Mouse (Mus musculus) forebrain, embryonic 14.5 days (tissue): Measurements from ENCODE around the gene Lsm11. TPM values are rescaled to one million over a fixed set of nuclear protein-coding genes. Genes with fewer than 3 reads are reported as not detected.
A peak's percentile ranks its signal among the peaks of the same experiment; 100 is the strongest.
"Not testable (repeated sequence)": the region's sequence is repeated elsewhere in the genome, so short reads cannot be mapped to it uniquely, and the experiment has no call there.

Experiments
- ATAC-seq: fragments of 200-750 bp; cut with Nextera tagmentation; 2 replicates; pipeline ENCODE4 v1.8.0; 2017; ENCODE audit warnings: mild to moderate bottlenecking, moderate library complexity
- DNase-seq: peaks from one replicate; pipeline ENCODE4 v3.0.0-alpha.2; 2015; ENCODE audit warnings: low spot score
- H3K27ac ChIP-seq: fragments of 300-500 bp; sonication (generic); 2 replicates; pipeline ENCODE4 v1.5.1; 2014; ENCODE audit warnings: low read depth, mild to moderate bottlenecking, control low read depth, low read length, moderate library complexity
- H3K27me3 ChIP-seq: fragments of 300-500 bp; sonication (generic); replicated peaks from 2 replicates; pipeline ENCODE4 v1.6.1; 2014; ENCODE audit warnings: low read length, control low read depth, mixed read lengths; ENCODE audit not compliant: control insufficient read depth, insufficient read depth
- H3K36me3 ChIP-seq: fragments of 300-500 bp; sonication (generic); 2 replicates; pipeline ENCODE4 v1.6.1; 2014; ENCODE audit warnings: low read length, control low read depth; ENCODE audit not compliant: control insufficient read depth, insufficient read depth
- H3K4me1 ChIP-seq: fragments of 300-500 bp; sonication (generic); 2 replicates; pipeline ENCODE4 v1.6.1; 2014; ENCODE audit warnings: antibody characterized with exemption, low read length, control low read depth; ENCODE audit not compliant: control insufficient read depth, insufficient read depth
- H3K4me2 ChIP-seq: fragments of 300-500 bp; sonication (generic); 2 replicates; pipeline ENCODE4 v1.6.1; 2014; ENCODE audit warnings: mild to moderate bottlenecking, control low read depth, low read length
- H3K4me3 ChIP-seq: fragments of 300-500 bp; sonication (generic); 2 replicates; pipeline ENCODE4 v1.5.1; 2014; ENCODE audit warnings: low read depth, low read length, control low read depth
- H3K9ac ChIP-seq: fragments of 300-500 bp; sonication (generic); 2 replicates; pipeline ENCODE4 v1.6.1; 2014; ENCODE audit warnings: mild to moderate bottlenecking, low read length, control low read depth, moderate library complexity
- H3K9me3 ChIP-seq: fragments of 300-500 bp; sonication (generic); replicated peaks from 2 replicates; pipeline ENCODE4 v1.6.1; 2016; ENCODE audit warnings: low read length, control low read depth, mixed read lengths; ENCODE audit not compliant: control insufficient read depth
- WGBS: fragments of 180-500 bp; shearing (Covaris S2); extraction: QIAGEN DNeasy Blood & Tissue Kit; methylation state at CpG from one replicate; pipeline ENCODE4 v1.1.7; 2014; 5-methylcytosine and 5-hydroxymethylcytosine counted together
- polyA plus RNA-seq: library from polyadenylated mRNA; unstranded; fragments of >200 nt; fragmentation: Nextera tagmentation; extraction: Ambion mirVana; gene quantifications from 2 replicates; pipeline ENCODE4 v1.2.1, GENCODE M21; 2014

The Lsm11 gene
- polyA plus RNA-seq, 1 experiment from 2014 or later = 12.5 TPM

- Histone ChIP-seq H3K4me3 (no peak overlapping the region), H3K4me2 (no peak overlapping the region), H3K27ac (no peak overlapping the region), H3K9me3 (no peaks in the 10 kb centered on the region), H3K36me3 (peaks cover 31% of the 10 kb centered on the region), H3K27me3 (no peaks in the 10 kb centered on the region), H3K4me1 (peaks cover 10% of the 10 kb centered on the region), H3K9ac (no peak overlapping the region)
- 43% methylated on average over 4 of the region's 4 CpGs for WGBS
- ATAC-seq (no peak), DNase-seq (peak; percentile 82)
These were observed 60.7 kb downstream of the Lsm11 start for GRCm38 (mm10) chr11:45884029-45884428.

- DNase-seq (no peak), ATAC-seq (no peak)
- peaks cover 10% of the 10 kb centered on the region for H3K4me1 ChIP-seq
- peaks cover 25% of the 10 kb centered on the region for H3K36me3 ChIP-seq
- WGBS = 46% methylated on average over 8 of the region's 8 CpGs
- H3K4me3 ChIP-seq = no peak overlapping the region
- H3K4me2 ChIP-seq = no peak overlapping the region
- H3K9me3 ChIP-seq = no peaks in the 10 kb centered on the region
- no peaks in the 10 kb centered on the region for H3K27me3 ChIP-seq
- H3K27ac ChIP-seq = no peak overlapping the region
- H3K9ac ChIP-seq = no peak overlapping the region
These were observed 61.3 kb downstream of the Lsm11 start for GRCm38 (mm10) chr11:45883270-45883931.

- H3K9ac ChIP-seq = no peak overlapping the region
- ATAC-seq (peak; percentile 81), DNase-seq (peak; percentile 88)
- no peaks in the 10 kb centered on the region for H3K27me3 ChIP-seq
- 7% methylated on average over 5 of the region's 5 CpGs for whole genome bisulfite sequencing
- H3K36me3 ChIP-seq = peaks cover 16% of the 10 kb centered on the region
- no peaks in the 10 kb centered on the region for H3K9me3 ChIP-seq
- H3K27ac ChIP-seq = peak overlapping the region; percentile 27; the same call in 1 of the 2 replicates
- peaks cover 10% of the 10 kb centered on the region for H3K4me1 ChIP-seq
- no peak overlapping the region for H3K4me2 ChIP-seq
- no peak overlapping the region for H3K4me3 ChIP-seq
These were observed 63.1 kb downstream of the Lsm11 start for GRCm38 (mm10) chr11:45881683-45882068.

GRCm38 (mm10) chr11:45881026-45881682 is 63.6 kb downstream of the Lsm11 start:
- ATAC-seq = peak; percentile 38

GRCm38 (mm10) chr11:45879366-45879765 is 65.4 kb downstream of the Lsm11 start:
- WGBS = 81% methylated on average over 4 of the region's 4 CpGs
- not testable (repeated sequence) for ATAC-seq, H3K36me3 ChIP-seq, H3K4me2 ChIP-seq, H3K27ac ChIP-seq, H3K27me3 ChIP-seq, DNase-seq, H3K4me1 ChIP-seq, H3K4me3 ChIP-seq, H3K9me3 ChIP-seq, H3K9ac ChIP-seq

More at GRCm38 (mm10) chr11:45881026-45881682, 63.6 kb downstream of the Lsm11 start:
- peak; percentile 86 for DNase-seq
- Histone ChIP-seq H3K4me2 (peak overlapping the region; percentile 22; the same call in 1 of the 2 replicates), H3K4me3 (no peak overlapping the region), H3K4me1 (peaks cover 10% of the 10 kb centered on the region), H3K27me3 (no peaks in the 10 kb centered on the region), H3K36me3 (peaks cover 11% of the 10 kb centered on the region), H3K9ac (no peak overlapping the region), H3K9me3 (no peaks in the 10 kb centered on the region), H3K27ac (no peak overlapping the region; the same call in 1 of the 2 replicates)
- 7% methylated on average over 6 of the region's 6 CpGs for WGBS

Other genes starting within 250 kb of the Lsm11 start
- 38.4 and 43.2 TPM in 2 replicates for gene Clint1, start 92.9 kb downstream of the Lsm11 start, polyA plus RNA-seq
- gene Thg1l, start 10.6 kb upstream of the Lsm11 start, polyA plus RNA-seq = 9.4 and 9.7 TPM in 2 replicates
- 0.11 TPM in 1 of 2 replicates, not detected in the other for gene Sox30, start 35.4 kb upstream of the Lsm11 start, polyA plus RNA-seq
- gene Gm12166, start 107.4 kb upstream of the Lsm11 start, polyA plus RNA-seq = 4.7 and 6.3 TPM in 2 replicates
- gene Adam19, start 111.1 kb upstream of the Lsm11 start, polyA plus RNA-seq = 4.5 and 6.2 TPM in 2 replicates
- gene Nipal4, start 221.6 kb upstream of the Lsm11 start, polyA plus RNA-seq = 0.10 and 0.25 TPM in 2 replicates